Comparison of ENCODE assay signal across 8 mouse cellular contexts in the genomic region with DNA sequence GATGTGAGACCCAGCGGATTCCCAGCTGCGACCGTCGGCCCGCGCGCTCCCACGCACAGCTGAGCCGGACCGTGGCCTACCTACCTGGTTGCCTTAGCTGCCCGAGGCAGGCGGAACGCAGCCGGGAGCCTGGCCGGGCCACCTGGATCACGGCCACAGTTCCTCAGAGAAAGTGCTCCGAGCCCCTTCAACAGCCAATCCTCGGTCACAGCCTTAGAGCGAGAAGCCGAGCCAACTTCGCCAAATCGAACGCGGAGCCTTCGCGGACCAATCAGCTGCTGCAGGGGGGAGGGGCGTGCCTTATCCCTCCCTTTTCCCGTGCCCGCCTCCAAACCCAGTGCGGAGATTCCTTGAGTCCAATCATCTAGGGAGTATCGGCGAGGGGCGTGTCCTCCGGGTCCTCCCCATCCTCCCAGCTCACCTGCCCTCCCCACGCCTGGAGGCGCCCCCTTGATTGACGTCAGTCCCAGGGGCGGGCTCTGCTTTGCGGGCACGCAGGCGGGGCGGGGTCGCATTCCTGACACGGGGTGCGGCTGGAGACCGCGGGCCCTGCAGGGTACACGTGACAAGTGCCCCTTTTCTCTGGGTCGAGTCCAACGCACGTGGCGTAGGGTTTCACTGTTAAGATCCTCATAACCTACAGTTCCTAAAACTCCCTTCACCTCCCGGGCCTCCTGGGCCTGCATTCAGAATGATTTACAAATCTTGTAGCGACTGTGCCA. TPM values are rescaled to one million over a fixed set of nuclear protein-coding genes. Genes with fewer than 3 reads are reported as not detected.
DNase-seq lines count a peak whose midpoint lies in the region; ATAC-seq lines count a peak whose summit lies in the region.

A gene (minus strand): TSS at position 273 of the 722 bp plus-strand sequence.

- peak; percentile 96 for DNase-seq in T-cell, adult 2 months (ENCODE audit: low spot score)
- peak; percentile 97 to 98 for DNase-seq in cerebellum, postnatal 36 days
- peak; percentile 96 to 99 for DNase-seq in frontal cortex, postnatal 36 days (ENCODE audit: low spot score in 2 of 2)
- DNase-seq in left cerebral cortex, adult 11 months (ENCODE audit: low spot score): peak; percentile 98
- peak; percentile 98 to 99 for DNase-seq in lung, postnatal 4 days
- peak; percentile 88 for DNase-seq in retina, postnatal 7 days (ENCODE audit: low read depth, low spot score)
- DNase-seq in urinary bladder, adult 2 months (ENCODE audit: low spot score): peak; percentile 96

- no peaks in the 10 kb centered on the region for H3K27me3 ChIP-seq in hindbrain, embryonic 15.5 days

- peak within 1 kb of the TSS; percentile 42 for H3K9ac ChIP-seq in hindbrain, embryonic 15.5 days

- peak within 1 kb of the TSS; percentile 20 for H3K27ac ChIP-seq in hindbrain, embryonic 15.5 days (replicated peaks)

- H3K4me3 ChIP-seq in hindbrain, embryonic 15.5 days: peak within 1 kb of the TSS; percentile 53

- 0 out of 2 replicates have a peak, but pooled peaks cover 5% of the 10 kb centered on the region for H3K36me3 ChIP-seq in hindbrain, embryonic 15.5 days

- peak within 1 kb of the TSS; percentile 76 for H3K4me2 ChIP-seq in hindbrain, embryonic 15.5 days

- WGBS in hindbrain, embryonic 15.5 days: under 1% methylated on average over 54 of the region's 54 CpGs

- H3K4me1 ChIP-seq in hindbrain, embryonic 15.5 days (replicated peaks): peaks cover 19% of the 10 kb centered on the region

- ATAC-seq in hindbrain, embryonic 15.5 days (ENCODE audit: low FRiP score, low read depth): peak; percentile 97

- no peaks in the 10 kb centered on the region for H3K9me3 ChIP-seq in hindbrain, embryonic 15.5 days

RNA-seq across cellular contexts. Expression of the gene that starts here (rescaled TPM):
- polyA plus RNA-seq in hindbrain, embryonic 15.5 days (2015; fragmentation: Nextera tagmentation; extraction: Ambion mirVana): 7.8 and 9.6 TPM in 2 replicates
- polyA plus RNA-seq in urinary bladder, adult 2 months (2012; rRNA removed): 28.6 and 29.1 TPM in 2 replicates

Comparison
In these comparisons a context has a peak if more than half of its experiments do, and no peak if none do; other contexts are left out.
1. Peak in every context shown above with its lines: DNase-seq, ATAC-seq, H3K4me3 ChIP-seq and H3K27ac ChIP-seq.